Mouse (Mus musculus): ENCODE data around the gene Ppp2r5b. TPM values are rescaled to one million over a fixed set of nuclear protein-coding genes. Genes with fewer than 3 reads are reported as not detected.
A peak's percentile ranks its signal among the peaks of the same experiment; 100 is the strongest.

Ppp2r5b gene
- total RNA-seq, 1 experiment from 2014 or later: 22.7 TPM

DNA sequence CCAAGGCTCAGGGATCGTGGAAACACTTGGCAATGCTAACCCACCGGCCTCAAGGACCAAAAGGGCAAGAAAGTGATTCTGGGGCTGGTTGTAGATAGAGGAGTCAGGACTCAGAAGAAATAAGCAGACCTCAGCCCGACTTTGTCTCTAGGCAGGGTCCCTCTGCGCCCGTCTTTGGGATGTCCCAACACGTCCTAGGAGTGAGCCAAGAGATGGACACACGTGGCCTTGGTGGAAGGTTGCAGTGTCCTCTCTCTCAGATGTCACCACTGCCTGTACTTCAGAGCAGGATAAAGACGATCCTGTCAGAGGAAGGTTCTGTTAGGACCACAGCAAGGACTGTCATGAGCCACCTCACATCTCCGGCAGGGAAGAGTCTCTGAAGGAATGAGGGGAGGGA lies 35.0 kb upstream of the Ppp2r5b start:
- ATAC-seq (replicated peaks; ENCODE audit: insufficient number of reproducible peaks, low FRiP score, low TSS enrichment, poor library complexity, severe bottlenecking): no peak

- no peak for ATAC-seq (replicated peaks; ENCODE audit: insufficient number of reproducible peaks, low FRiP score, low TSS enrichment, poor library complexity, severe bottlenecking)
These were observed 34.3 kb upstream of the Ppp2r5b start for GRCm38 (mm10) chr19:6269798-6270475.

GRCm38 (mm10) chr19:6268670-6269132 lies 33.0 kb upstream of the Ppp2r5b start:
- ATAC-seq (replicated peaks; ENCODE audit: insufficient number of reproducible peaks, low FRiP score, low TSS enrichment, poor library complexity, severe bottlenecking): peak; percentile 70

DNA sequence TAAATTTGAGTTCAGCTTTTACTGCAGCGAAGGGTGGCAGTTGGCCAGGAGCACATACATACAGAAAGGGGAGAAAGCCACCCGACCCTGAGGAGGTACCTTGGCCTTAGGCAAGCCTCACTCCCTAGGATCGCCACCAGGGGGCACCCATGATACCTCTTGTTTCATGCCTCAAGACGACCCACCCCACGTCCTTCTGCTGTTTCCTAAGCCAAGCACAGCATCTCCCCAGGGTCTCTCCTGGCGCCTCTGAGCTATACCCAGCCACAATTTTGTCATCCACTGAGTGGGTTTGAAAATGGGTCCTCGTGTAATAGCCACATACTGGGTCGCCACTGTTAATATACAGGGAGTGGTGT lies 32.5 kb upstream of the Ppp2r5b start:
- peak; percentile 63 for ATAC-seq (replicated peaks; ENCODE audit: insufficient number of reproducible peaks, low FRiP score, low TSS enrichment, poor library complexity, severe bottlenecking)

DNA sequence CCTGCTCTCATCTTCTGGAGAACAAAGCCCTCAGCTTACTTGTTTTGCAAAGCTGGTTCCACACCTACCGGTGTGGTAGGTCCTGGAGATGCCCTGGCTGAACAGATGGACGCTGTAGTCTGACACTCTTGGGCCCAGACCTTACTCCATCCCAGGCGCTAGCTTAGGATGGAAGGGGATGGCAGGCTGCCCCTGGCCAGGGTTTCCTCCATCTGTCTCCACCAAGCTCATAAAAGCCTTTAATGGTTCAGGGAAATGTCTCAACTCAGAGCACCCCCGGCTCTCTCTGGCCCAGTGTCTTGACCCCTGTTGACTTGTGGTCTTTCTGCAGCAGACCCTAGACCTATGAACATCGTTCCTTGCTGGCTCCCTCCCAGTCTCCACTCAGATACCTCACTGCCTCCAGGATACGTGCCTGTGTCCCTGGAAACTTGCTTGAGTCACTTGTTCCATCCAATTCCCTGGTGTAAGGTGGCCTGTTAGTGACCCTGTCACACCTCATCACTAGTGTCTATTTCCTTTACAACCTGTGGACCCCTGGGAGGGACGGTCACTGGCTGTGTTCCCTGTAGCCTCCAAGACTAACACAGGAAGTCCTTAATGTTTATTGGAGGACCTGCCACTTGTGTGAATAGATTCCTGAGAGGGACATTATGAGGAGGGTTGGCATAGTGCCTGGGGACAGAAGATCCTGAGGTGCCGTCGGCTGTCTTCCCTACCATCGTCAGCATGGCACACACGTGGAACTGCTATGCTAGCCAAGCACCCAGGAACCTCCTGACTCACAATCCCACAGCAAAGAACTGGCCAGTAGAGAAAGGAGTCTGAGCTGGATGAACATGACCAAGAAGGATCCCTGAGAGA lies 31.9 kb upstream of the Ppp2r5b start:
- no peak for ATAC-seq (replicated peaks; ENCODE audit: insufficient number of reproducible peaks, low FRiP score, low TSS enrichment, poor library complexity, severe bottlenecking)

GRCm38 (mm10) chr19:6265727-6266182 lies 30.1 kb upstream of the Ppp2r5b start:
- ATAC-seq (replicated peaks; ENCODE audit: insufficient number of reproducible peaks, low FRiP score, low TSS enrichment, poor library complexity, severe bottlenecking): no peak

DNA sequence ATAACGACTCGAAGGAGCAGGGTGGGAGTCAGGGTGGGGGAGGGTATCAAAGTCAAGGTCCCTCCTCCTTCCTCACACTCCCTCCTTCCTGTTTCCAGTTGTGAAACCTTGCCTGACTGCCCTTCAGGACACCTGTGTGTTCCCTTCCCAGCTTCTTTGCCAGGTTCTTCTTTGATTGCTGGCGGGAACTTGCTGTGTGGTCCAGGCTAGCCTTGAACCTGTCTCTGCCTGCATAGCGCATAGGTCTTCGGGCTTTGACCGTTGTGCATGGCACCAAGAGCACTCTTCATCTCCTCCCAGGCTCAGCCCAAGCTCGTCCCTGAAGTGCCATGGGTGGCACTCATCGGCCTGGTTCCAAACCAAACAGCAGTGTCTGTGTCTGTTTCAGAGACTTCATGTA lies 29.3 kb upstream of the Ppp2r5b start:
- no peak for ATAC-seq (replicated peaks; ENCODE audit: insufficient number of reproducible peaks, low FRiP score, low TSS enrichment, poor library complexity, severe bottlenecking)

GRCm38 (mm10) chr19:6264200-6264599 lies 28.5 kb upstream of the Ppp2r5b start:
- no peak for ATAC-seq (replicated peaks; ENCODE audit: insufficient number of reproducible peaks, low FRiP score, low TSS enrichment, poor library complexity, severe bottlenecking)

DNA sequence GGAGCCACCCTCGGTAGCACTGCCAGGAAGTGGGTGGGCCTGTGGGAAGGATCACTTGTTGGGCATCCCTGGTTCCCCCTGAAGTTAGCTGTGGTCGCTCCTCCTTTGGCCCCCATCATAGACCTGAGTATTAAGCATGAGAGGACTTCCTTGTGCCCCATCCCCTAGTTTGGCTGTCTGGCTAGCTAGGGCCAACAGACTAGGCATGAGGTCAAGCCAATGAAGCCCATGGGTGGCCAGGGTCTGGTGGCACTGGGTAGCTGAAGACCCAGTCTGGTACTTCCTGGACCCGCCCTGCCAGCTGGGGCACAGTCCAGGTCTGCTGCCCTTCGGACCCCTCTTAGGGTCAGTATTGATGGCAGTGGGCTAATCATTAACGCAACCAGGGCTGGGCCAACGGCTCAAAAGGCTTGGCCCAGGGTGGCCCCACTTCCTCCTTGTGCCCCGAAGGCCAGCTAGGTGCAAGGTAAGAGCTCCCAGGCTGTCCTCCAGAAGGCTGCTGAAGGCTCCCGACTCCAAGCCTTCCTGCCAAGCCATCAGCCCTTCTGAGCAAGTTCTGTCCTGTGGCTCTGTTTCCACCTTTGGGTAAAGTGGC lies 27.3 kb upstream of the Ppp2r5b start:
- no peak for ATAC-seq (replicated peaks; ENCODE audit: insufficient number of reproducible peaks, low FRiP score, low TSS enrichment, poor library complexity, severe bottlenecking)

DNA sequence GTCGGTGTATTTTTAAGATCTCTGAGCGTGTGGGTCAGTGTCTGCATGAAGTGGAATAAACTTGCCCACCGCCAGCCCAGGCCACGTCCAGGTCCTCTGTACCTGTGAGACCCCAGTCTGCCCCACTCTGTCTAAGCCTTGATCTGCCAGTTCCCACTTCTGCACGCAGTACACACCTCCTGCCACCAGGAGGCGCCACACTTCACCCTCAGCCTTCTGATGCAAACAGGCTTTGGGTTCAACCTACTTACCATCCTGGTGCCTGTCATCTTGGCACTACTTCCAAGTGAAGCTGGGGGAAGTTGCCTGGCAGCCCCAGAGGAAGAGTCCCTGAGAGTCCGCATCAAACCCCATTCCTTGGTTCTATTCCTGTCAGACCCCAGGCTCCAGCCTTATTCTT lies 26.6 kb upstream of the Ppp2r5b start:
- ATAC-seq (replicated peaks; ENCODE audit: insufficient number of reproducible peaks, low FRiP score, low TSS enrichment, poor library complexity, severe bottlenecking): peak; percentile 64

DNA sequence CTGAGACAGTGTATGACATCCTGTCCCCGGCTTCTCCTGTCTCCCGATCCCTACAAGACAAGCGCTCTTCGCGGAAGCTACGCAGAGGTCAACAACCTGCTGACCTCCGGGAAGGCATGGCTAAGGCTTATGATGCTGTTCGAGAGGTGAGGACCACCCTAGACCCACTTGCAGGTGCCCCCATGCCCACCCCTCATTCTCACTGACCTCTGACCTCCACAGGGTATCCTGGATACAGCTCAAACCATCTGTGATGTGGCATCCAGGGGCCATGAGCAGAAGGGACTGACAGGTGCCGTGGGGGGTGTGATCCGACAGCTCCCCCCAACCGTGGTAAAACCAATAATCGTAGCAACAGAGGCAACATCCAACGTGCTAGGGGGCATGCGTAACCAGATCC lies 25.7 kb upstream of the Ppp2r5b start:
- no peak for ATAC-seq (replicated peaks; ENCODE audit: insufficient number of reproducible peaks, low FRiP score, low TSS enrichment, poor library complexity, severe bottlenecking)

DNA sequence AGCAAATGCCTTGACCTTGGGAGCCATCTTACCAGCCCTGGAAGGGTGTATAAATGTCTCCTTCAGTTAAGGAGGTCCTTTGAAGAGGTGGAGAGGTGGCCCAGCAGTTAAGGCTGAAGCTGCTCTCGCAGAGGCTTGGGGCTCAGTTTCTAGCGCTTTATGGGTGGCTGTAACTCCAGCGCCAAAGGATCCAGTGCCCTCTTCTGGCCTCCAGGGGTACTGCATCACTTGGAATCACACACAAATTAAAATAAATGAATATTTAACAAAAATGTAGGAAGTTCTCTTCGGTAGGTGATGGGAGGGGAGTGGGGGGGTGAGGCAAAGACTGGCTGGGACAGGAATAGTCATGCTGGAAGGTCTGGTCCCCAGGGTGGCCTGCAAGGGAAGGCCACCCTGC lies 25.3 kb upstream of the Ppp2r5b start:
- ATAC-seq (replicated peaks; ENCODE audit: insufficient number of reproducible peaks, low FRiP score, low TSS enrichment, poor library complexity, severe bottlenecking): no peak

DNA sequence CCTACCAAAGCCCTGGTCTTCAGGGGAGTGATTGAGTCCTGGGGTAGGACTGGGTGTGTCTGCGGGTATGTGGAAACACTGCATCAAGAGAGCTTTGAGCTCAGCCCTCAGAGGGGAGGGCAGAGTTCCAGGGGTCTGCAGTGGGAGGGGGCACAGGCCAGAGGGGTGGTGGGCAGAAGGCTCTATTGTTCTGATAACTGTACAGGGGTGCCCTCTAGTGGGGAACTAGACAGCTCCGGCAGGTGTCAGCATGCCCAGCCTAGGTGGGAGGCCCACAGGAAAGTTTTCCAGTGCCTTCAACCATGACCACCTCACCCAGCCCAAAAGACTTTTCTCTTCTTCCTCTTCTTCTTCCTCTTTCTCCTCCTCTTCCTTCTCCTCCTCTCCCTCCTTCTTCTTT lies 24.8 kb upstream of the Ppp2r5b start:
- ATAC-seq (replicated peaks; ENCODE audit: insufficient number of reproducible peaks, low FRiP score, low TSS enrichment, poor library complexity, severe bottlenecking): no peak

- no peak for ATAC-seq (replicated peaks; ENCODE audit: insufficient number of reproducible peaks, low FRiP score, low TSS enrichment, poor library complexity, severe bottlenecking)
These were observed 17.3 kb upstream of the Ppp2r5b start for GRCm38 (mm10) chr19:6253021-6253420.

DNA sequence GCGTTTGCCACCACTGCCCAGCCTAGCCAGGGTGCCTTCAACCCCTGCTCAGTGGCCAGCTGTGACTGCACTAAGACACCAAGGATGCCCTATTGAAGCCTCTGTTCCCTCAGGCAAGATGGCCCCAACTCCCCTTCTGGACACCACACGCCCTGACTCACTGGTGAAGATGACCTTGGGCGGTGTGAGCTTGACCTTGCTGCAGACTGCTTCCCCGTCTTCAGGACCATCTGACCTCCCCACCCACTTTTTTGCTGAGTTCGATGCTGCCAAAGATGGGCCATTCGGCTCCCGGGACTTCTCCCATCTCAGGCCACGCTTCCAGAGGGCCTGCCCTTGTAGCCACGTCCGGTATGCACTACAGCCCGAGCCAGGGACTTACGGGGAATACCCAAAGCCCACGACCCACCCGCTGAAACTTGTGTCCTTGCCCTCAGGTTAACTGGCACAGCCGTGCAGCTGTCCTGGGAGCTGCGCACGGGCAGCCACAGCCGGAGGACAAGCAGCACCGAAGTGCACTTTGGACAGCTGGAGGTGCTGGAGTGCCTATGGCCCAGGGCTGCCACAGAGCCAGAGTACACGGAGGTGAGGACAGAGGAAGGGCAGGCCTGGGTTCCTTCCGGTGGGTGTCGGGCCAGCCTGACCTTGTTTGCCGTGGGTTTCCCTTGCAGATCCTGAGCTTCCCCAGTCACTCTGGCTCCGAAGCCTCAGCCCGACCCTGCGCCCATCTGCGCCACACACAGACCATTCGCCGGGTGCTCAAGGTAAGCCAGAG lies 12.0 kb upstream of the Ppp2r5b start:
- ATAC-seq (replicated peaks; ENCODE audit: insufficient number of reproducible peaks, low FRiP score, low TSS enrichment, poor library complexity, severe bottlenecking): no peak

DNA sequence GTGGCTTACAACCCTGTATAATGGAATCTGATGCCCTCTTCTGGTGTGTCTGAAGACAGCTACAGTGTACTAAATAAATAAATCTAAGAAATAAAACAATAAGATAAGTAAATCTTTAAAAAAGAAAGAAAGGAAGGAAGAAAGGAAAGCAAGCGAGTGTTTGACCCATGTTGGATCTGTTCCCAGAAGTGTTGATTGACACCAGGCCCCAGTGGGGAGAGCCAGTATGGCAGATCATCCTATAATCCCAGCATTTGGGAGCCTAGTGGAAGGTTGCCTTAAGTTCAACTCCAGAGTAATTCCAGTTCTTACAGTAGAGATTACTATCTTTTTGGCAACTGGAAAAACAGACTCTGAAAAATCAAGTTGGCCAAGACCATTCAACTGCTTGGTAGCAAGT lies 10.1 kb upstream of the Ppp2r5b start:
- ATAC-seq (replicated peaks; ENCODE audit: insufficient number of reproducible peaks, low FRiP score, low TSS enrichment, poor library complexity, severe bottlenecking): no peak

DNA sequence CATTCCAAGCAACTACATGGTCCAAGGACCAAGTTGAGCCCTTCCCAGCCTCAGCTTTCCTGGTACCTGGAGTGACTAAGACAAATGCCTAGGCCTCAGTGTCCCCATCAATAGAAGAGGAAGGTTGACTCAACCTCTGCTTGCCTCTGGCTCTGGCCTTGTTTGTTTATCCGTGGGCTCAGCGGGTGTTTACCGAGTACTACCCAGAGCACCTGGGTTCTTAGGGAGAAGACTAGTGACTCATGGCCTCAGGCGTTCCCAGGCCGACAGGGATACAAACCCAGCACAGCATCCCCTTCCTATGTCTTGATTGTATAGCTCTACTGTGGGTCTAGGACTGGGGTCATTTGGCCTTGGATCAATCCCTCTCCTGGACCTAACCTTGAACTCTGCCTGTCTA lies 7.6 kb upstream of the Ppp2r5b start:
- no peak for ATAC-seq (replicated peaks; ENCODE audit: insufficient number of reproducible peaks, low FRiP score, low TSS enrichment, poor library complexity, severe bottlenecking)

- peak; percentile 79 for ATAC-seq (replicated peaks; ENCODE audit: insufficient number of reproducible peaks, low FRiP score, low TSS enrichment, poor library complexity, severe bottlenecking)
These were observed 6.6 kb upstream of the Ppp2r5b start for GRCm38 (mm10) chr19:6242281-6242680.
